Mouse (Mus musculus) G1E (cell line): ENCODE data around the gene Eed.

Experiments used
- CTCF ChIP-seq: IDR thresholded peaks from 2 replicates; pipeline ENCODE4 v1.5.1; 2012; ENCODE audit warnings: low read depth, low read length, inconsistent platforms, mixed read lengths
- TAL1 ChIP-seq: conservative IDR thresholded peaks from 2 replicates; pipeline ENCODE4 v1.6.1; 2012; ENCODE audit warnings: low read depth, low read length, inconsistent platforms, mixed read lengths

- TF ChIP-seq TAL1 (no peak), CTCF (no peak)
Measured at GRCm38 (mm10) chr7:89993091-89993490, 12.3 kb upstream of the Eed start.
